Mouse (Mus musculus) midbrain, postnatal 0 days (tissue): ENCODE results near the gene Tulp1. TPM values are rescaled to one million over a fixed set of nuclear protein-coding genes. Genes with fewer than 3 reads are reported as not detected.
A peak's percentile ranks its signal among the peaks of the same experiment; 100 is the strongest.
"Not testable (repeated sequence)": the region's sequence is repeated elsewhere in the genome, so short reads cannot be mapped to it uniquely, and the experiment has no call there.

Experiments used
- ATAC-seq: fragments of 200-750 bp; cut with Nextera tagmentation; 2 replicates; pipeline ENCODE4 v1.8.0; 2017; ENCODE audit warnings: moderate number of reproducible peaks, mild to moderate bottlenecking, moderate TSS enrichment, moderate library complexity; ENCODE audit not compliant: low FRiP score
- DNase-seq: peaks from one replicate; pipeline ENCODE4 v3.0.0-alpha.2; 2015; ENCODE audit warnings: low spot score
- H3K27ac ChIP-seq: fragments of 300-500 bp; sonication (generic); 2 replicates; pipeline ENCODE4 v1.5.1; 2014; ENCODE audit warnings: low read depth, mild to moderate bottlenecking, low read length, mixed read lengths
- H3K27me3 ChIP-seq: fragments of 300-500 bp; sonication (generic); 2 replicates; pipeline ENCODE4 v1.6.1; 2014; ENCODE audit warnings: low read length, control low read depth, mixed read lengths; ENCODE audit not compliant: insufficient read depth
- H3K36me3 ChIP-seq: fragments of 300-500 bp; sonication (generic); 2 replicates; pipeline ENCODE4 v1.6.1; 2014; ENCODE audit warnings: low read length, control low read depth, mixed read lengths; ENCODE audit not compliant: insufficient read depth
- H3K4me1 ChIP-seq: fragments of 300-500 bp; sonication (generic); 2 replicates; pipeline ENCODE4 v1.6.1; 2014; ENCODE audit warnings: mild to moderate bottlenecking, control low read depth, antibody characterized with exemption, low read length, mixed read lengths; ENCODE audit not compliant: insufficient read depth
- H3K4me2 ChIP-seq: fragments of 300-500 bp; sonication (generic); 2 replicates; pipeline ENCODE4 v1.6.1; 2014; ENCODE audit warnings: low read depth, mild to moderate bottlenecking, low read length, mixed read lengths; ENCODE audit not compliant: poor library complexity, severe bottlenecking
- H3K4me3 ChIP-seq: fragments of 300-500 bp; sonication (generic); 2 replicates; pipeline ENCODE4 v1.5.1; 2014; ENCODE audit warnings: low read depth, mild to moderate bottlenecking, low read length, moderate library complexity
- H3K9ac ChIP-seq: fragments of 300-500 bp; sonication (generic); replicated peaks from 2 replicates; pipeline ENCODE4 v1.6.1; 2014; ENCODE audit warnings: mild to moderate bottlenecking, low read length, moderate library complexity, mixed read lengths; ENCODE audit not compliant: poor library complexity, severe bottlenecking
- H3K9me3 ChIP-seq: fragments of 300-500 bp; sonication (generic); 2 replicates; pipeline ENCODE4 v1.6.1; 2016; ENCODE audit warnings: low read length, control low read depth
- CTCF ChIP-seq: IDR thresholded peaks from 2 replicates; pipeline ENCODE4 v1.5.1; 2016; ENCODE audit warnings: antibody characterized with exemption, mild to moderate bottlenecking
- WGBS: fragments of 180-500 bp; shearing (Covaris S2); extraction: QIAGEN DNeasy Blood & Tissue Kit; methylation state at CpG from one replicate; pipeline ENCODE4 v1.1.7; 2014; 5-methylcytosine and 5-hydroxymethylcytosine counted together
- polyA plus RNA-seq: library from polyadenylated mRNA; unstranded; fragments of >200 nt; fragmentation: Nextera tagmentation; extraction: Ambion mirVana; gene quantifications from 2 replicates; pipeline ENCODE4 v1.2.1, GENCODE M21; 2015
- total RNA-seq: library from RNA; depleted of rRNA; stranded (reverse); fragments of >200 nt; gene quantifications from 2 replicates; pipeline ENCODE4 v1.2.3, GENCODE M21; 2014

The Tulp1 gene
- total and polyA plus RNA-seq, 2 experiments from 2014 or later, result 1.0 to 1.1 TPM

DNA sequence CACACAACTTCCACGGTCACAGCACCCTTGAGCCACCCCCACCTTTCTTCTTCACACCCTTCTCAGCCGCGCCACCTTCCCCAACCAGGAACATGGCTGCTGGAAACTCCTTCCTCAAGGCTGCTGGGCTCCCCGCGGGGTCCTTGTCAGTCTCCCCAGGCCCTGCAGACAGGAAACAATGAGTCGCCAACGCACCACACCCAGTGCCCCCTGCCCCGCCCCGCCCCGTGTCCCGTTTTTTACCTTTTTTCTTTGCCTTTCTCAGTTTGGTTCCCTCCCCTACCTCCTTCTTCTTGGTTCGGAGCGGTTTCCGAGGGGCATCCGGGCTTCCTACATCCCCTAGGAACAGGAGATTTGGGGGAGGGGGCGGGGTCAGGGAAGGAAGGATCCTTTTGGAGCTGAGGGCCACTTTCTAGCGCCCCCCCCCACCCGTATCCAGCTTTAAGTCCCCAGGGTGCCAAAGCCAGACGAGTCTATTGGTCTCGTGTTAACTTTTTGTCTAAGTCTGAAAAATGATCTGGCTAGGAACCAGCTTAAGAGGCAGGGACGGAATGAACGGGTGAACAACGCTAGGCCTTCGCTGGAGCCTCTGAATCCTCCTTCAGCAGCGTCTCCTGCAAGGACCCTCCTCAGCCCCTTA, 2.2 kb downstream of the Tulp1 start:
- H3K4me2 ChIP-seq, result peak overlapping the region; percentile 45
- no peak for ATAC-seq
- 0 out of 2 replicates have a peak overlapping the region, but pooled peaks have one; percentile 19 for H3K9ac ChIP-seq
- H3K4me1 ChIP-seq, result 0 out of 2 replicates have a peak, but pooled peaks cover 5% of the 10 kb centered on the region
- peak overlapping the region; percentile 26 for H3K4me3 ChIP-seq
- DNase-seq, result peak; percentile 25
- TF ChIP-seq CTCF, result no peak
- 1% methylated on average over 25 of the region's 25 CpGs for WGBS
- H3K27ac ChIP-seq, result no peak overlapping the region
- H3K9me3 ChIP-seq, result no peaks in the 10 kb centered on the region
- no peaks in the 10 kb centered on the region for H3K36me3 ChIP-seq
- H3K27me3 ChIP-seq, result peaks cover 52% of the 10 kb centered on the region

GRCm38 (mm10) chr17:28361921-28362652, 2.9 kb downstream of the Tulp1 start:
- 0 out of 2 replicates have a peak overlapping the region, but pooled peaks have one; percentile 19 for H3K9ac ChIP-seq
- H3K4me2 ChIP-seq, result peak overlapping the region; percentile 45
- no peak for TF ChIP-seq CTCF
- no peaks in the 10 kb centered on the region for H3K9me3 ChIP-seq
- 0 out of 2 replicates have a peak, but pooled peaks cover 5% of the 10 kb centered on the region for H3K4me1 ChIP-seq
- H3K27me3 ChIP-seq, result peaks cover 52% of the 10 kb centered on the region
- H3K27ac ChIP-seq, result no peak overlapping the region
- peak overlapping the region; percentile 26 for H3K4me3 ChIP-seq
- H3K36me3 ChIP-seq, result no peaks in the 10 kb centered on the region
- WGBS, result 38% methylated on average over 11 of the region's 11 CpGs
- ATAC-seq (no peak), DNase-seq (no peak)

DNA sequence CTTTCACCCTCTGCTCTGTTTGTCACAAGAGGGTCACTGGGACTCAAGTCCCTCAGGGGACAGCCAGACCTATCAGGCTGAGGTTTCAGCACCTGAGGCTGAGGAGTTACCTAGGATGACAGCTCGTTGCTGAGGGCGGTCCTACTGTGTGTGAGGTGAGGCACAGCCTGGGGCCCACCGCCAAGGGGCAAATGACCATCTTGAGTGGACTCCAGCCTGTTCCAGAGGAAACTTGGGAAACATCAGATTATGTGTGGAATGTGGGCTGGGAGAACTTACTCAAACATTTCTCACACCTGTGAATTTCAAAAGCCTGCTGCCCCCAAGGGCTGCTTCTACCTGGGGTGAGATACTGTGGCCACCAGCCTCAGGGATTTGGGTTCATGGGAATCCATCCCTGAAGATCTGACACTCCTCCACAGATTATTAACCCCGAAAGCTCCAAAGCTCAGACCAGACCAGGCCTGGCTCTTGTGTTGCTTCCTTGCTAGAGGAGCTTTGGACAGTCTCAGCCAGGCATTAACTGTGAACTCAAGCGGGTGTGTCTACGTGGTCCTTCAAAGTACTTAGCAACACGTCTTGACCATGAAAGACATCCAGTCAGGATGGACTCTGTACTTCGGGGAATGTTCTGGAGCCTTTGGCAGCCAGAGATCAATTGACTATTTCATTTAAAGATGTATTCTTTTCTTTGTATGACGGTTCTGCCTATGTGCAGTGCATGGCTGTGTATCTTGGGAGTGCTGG, 4.3 kb downstream of the Tulp1 start:
- ATAC-seq (no peak), DNase-seq (no peak)
- no peak overlapping the region for H3K4me3 ChIP-seq
- H3K4me2 ChIP-seq, result no peak overlapping the region
- H3K9me3 ChIP-seq, result no peaks in the 10 kb centered on the region
- H3K9ac ChIP-seq, result no peak overlapping the region
- TF ChIP-seq CTCF, result no peak
- H3K4me1 ChIP-seq, result 0 out of 2 replicates have a peak, but pooled peaks cover 5% of the 10 kb centered on the region
- H3K36me3 ChIP-seq, result no peaks in the 10 kb centered on the region
- no peak overlapping the region for H3K27ac ChIP-seq
- WGBS, result 82% methylated on average over 9 of the region's 9 CpGs
- H3K27me3 ChIP-seq, result peaks cover 52% of the 10 kb centered on the region

GRCm38 (mm10) chr17:28358576-28359261, 6.3 kb downstream of the Tulp1 start:
- ATAC-seq, H3K9ac ChIP-seq, DNase-seq, H3K27ac ChIP-seq, H3K4me3 ChIP-seq, H3K4me2 ChIP-seq, H3K4me1 ChIP-seq, H3K9me3 ChIP-seq, H3K36me3 ChIP-seq: not testable (repeated sequence)
- WGBS, result 18% methylated on average over 24 of the region's 24 CpGs
- peaks cover 38% of the 10 kb centered on the region for H3K27me3 ChIP-seq

DNA sequence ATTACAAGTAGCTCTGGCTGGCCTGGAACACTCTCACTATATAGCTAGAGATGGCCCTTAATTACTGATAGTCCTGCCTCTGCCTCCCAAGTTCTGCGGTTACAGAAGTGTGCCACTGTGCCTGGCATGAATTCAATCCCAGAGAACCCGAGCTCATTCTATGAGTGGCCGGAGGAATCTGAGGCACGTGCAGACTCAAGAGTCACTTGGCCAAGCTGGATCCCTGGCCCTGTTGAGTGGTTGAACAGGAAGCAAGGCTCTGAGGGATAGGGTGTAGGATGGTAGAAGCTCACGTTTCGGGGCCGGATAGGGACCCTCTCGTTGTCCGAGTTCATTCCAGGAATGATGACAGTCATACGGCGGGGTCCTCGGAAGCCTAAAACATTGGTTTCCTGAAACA, 9.2 kb downstream of the Tulp1 start:
- no peaks in the 10 kb centered on the region for H3K9me3 ChIP-seq
- H3K4me2 ChIP-seq, result no peak overlapping the region
- H3K4me3 ChIP-seq, result no peak overlapping the region
- DNase-seq (no peak), ATAC-seq (no peak)
- 0 out of 2 replicates have a peak, but pooled peaks cover 3% of the 10 kb centered on the region for H3K4me1 ChIP-seq
- H3K27me3 ChIP-seq, result peaks cover 30% of the 10 kb centered on the region
- WGBS, result 89% methylated on average over 12 of the region's 12 CpGs
- H3K36me3 ChIP-seq, result no peaks in the 10 kb centered on the region
- no peak for TF ChIP-seq CTCF
- no peak overlapping the region for H3K27ac ChIP-seq
- H3K9ac ChIP-seq, result no peak overlapping the region
